Comparison of ENCODE assay signal across 10 mouse cellular contexts in genomic region chr12:83143071-83143470, GRCm38 (mm10).
A peak's percentile ranks its signal among the peaks of the same experiment; 100 is the strongest.
DNase-seq lines count a peak whose midpoint lies in the region; ATAC-seq and TF ChIP-seq lines count a peak whose summit lies in the region.
"Had no signal": no experiment of that assay in that cellular context is flagged by ENCODE, and none has a peak within 500 bp of the region (broad histone marks: within the 10 kb centered on the region; RNA-seq: fewer than 3 reads in every experiment).

No protein-coding gene starts in this region.

- H3K27ac ChIP-seq in forebrain, embryonic 10.5 days, result no peak overlapping the region
- H3K27ac ChIP-seq in forebrain, embryonic 11.5 days (ENCODE audit: low read depth, low read length), result no peak overlapping the region
- H3K27ac ChIP-seq in hindbrain, postnatal 0 days, result no peak overlapping the region
- H3K27ac ChIP-seq: midbrain, embryonic 13.5 days had no signal

- H3K9me3 ChIP-seq in forebrain, embryonic 10.5 days, result no peaks in the 10 kb centered on the region
- H3K9me3 ChIP-seq in forebrain, embryonic 11.5 days (ENCODE audit: control insufficient read depth, low read length), result no peaks in the 10 kb centered on the region
- H3K9me3 ChIP-seq in hindbrain, postnatal 0 days (ENCODE audit: low read length), result no peaks in the 10 kb centered on the region
- H3K9me3 ChIP-seq: midbrain, embryonic 13.5 days had no signal

- H3K9ac ChIP-seq in forebrain, embryonic 11.5 days (ENCODE audit: low read length), result no peak overlapping the region
- H3K9ac ChIP-seq in hindbrain, postnatal 0 days (replicated peaks; ENCODE audit: low read length), result no peak overlapping the region
- H3K9ac ChIP-seq: midbrain, embryonic 13.5 days had no signal

- TF ChIP-seq CTCF in hindbrain, postnatal 0 days (IDR thresholded peaks at IDR 0.05; ENCODE audit: low read depth), result no peak

- H3K36me3 ChIP-seq in forebrain, embryonic 10.5 days (replicated peaks), result no peaks in the 10 kb centered on the region
- no peaks in the 10 kb centered on the region for H3K36me3 ChIP-seq in forebrain, embryonic 11.5 days (ENCODE audit: control insufficient read depth, insufficient read depth, low read length)
- no peaks in the 10 kb centered on the region for H3K36me3 ChIP-seq in hindbrain, postnatal 0 days (ENCODE audit: insufficient read depth, low read length)
- H3K36me3 ChIP-seq: midbrain, embryonic 13.5 days had no signal

- H3K4me2 ChIP-seq in forebrain, embryonic 11.5 days (ENCODE audit: low read depth, low read length, severe bottlenecking), result no peak overlapping the region
- no peak overlapping the region for H3K4me2 ChIP-seq in hindbrain, postnatal 0 days (ENCODE audit: low read depth, low read length)
- H3K4me2 ChIP-seq: midbrain, embryonic 13.5 days had no signal

- ATAC-seq in forebrain, embryonic 11.5 days (replicated peaks; ENCODE audit: low FRiP score), result no peak
- no peak for ATAC-seq in hindbrain, postnatal 0 days
- ATAC-seq: intestine, embryonic 16.5 days; midbrain, embryonic 13.5 days had no signal

- H3K4me3 ChIP-seq in forebrain, embryonic 10.5 days, result no peak overlapping the region
- no peak overlapping the region for H3K4me3 ChIP-seq in forebrain, embryonic 11.5 days (ENCODE audit: low read depth, low read length)
- no peak overlapping the region for H3K4me3 ChIP-seq in hindbrain, postnatal 0 days (ENCODE audit: low read length)
- H3K4me3 ChIP-seq: midbrain, embryonic 13.5 days had no signal

- 69% methylated on average over 3 of the region's 3 CpGs for WGBS in forebrain, embryonic 10.5 days
- 63% methylated on average over 3 of the region's 3 CpGs for WGBS in forebrain, embryonic 11.5 days
- 44% methylated on average over 3 of the region's 3 CpGs for WGBS in hindbrain, postnatal 0 days

- peak; percentile 24 for DNase-seq in kidney, postnatal 14 days
- DNase-seq in kidney, postnatal 10 days, result no peak
- DNase-seq in c-Kit-positive CD71-positive TER-119-negative erythroid progenitor cells, embryonic 14.5 days (ENCODE audit: low read depth), result peak; percentile 40
- DNase-seq in cerebellum, postnatal 14 days, result peak; percentile 87 to 91
- peak; percentile 26 for DNase-seq in lung, postnatal 25 days (ENCODE audit: low spot score)
- DNase-seq in forebrain, embryonic 10.5 days (ENCODE audit: extremely low spot score, low spot score), result no peak
- no peak for DNase-seq in forebrain, embryonic 11.5 days (ENCODE audit: low spot score)
- DNase-seq in hindbrain, postnatal 0 days (ENCODE audit: low spot score), result no peak

- H3K4me1 ChIP-seq in forebrain, embryonic 10.5 days, result peaks cover 4% of the 10 kb centered on the region; the same call in 1 of the 2 replicates
- no peaks in the 10 kb centered on the region for H3K4me1 ChIP-seq in forebrain, embryonic 11.5 days (replicated peaks; ENCODE audit: control insufficient read depth, insufficient read depth, low read length)
- H3K4me1 ChIP-seq in hindbrain, postnatal 0 days (ENCODE audit: insufficient read depth, low read length), result peaks cover 5% of the 10 kb centered on the region; the same call in 1 of the 2 replicates

- H3K27me3 ChIP-seq in forebrain, embryonic 10.5 days (ENCODE audit: poor library complexity, severe bottlenecking), result no peaks in the 10 kb centered on the region
- H3K27me3 ChIP-seq in forebrain, embryonic 11.5 days (ENCODE audit: control insufficient read depth, insufficient read depth, low read length), result no peaks in the 10 kb centered on the region
- no peaks in the 10 kb centered on the region for H3K27me3 ChIP-seq in hindbrain, postnatal 0 days (ENCODE audit: insufficient read depth, low read length)
- H3K27me3 ChIP-seq: midbrain, embryonic 13.5 days had no signal

Comparison
In these comparisons a context has a peak if more than half of its experiments do, and no peak if none do; other contexts are left out.
1. DNase-seq: peak in kidney, postnatal 14 days (single experiment), c-Kit-positive CD71-positive TER-119-negative erythroid progenitor cells, embryonic 14.5 days (single experiment), cerebellum, postnatal 14 days (2 of 2) and lung, postnatal 25 days (single experiment); none in kidney, postnatal 10 days (single experiment), forebrain, embryonic 10.5 days (single experiment), forebrain, embryonic 11.5 days (single experiment) and hindbrain, postnatal 0 days (single experiment).